Mouse (Mus musculus) kidney, postnatal 25 days (tissue): ENCODE results near the gene Tekt5.

ENCODE experiments used
- DNase-seq, 2 experiments: peaks; one replicate each; pipeline ENCODE4 v3.0.0; 2021; ENCODE audit warnings: mixed read lengths in 2 of 2

Tekt5 gene

GRCm38 (mm10) chr16:10394699-10395540, at the start of gene Tekt5:
Gene Tekt5, minus strand, starts transcription at chr16:10395490.
- DNase-seq: peak; percentile 73 to 76

GRCm38 (mm10) chr16:10443723-10444122, 48.4 kb upstream of the Tekt5 start:
- DNase-seq: no peak

- no peak for DNase-seq
Observed at GRCm38 (mm10) chr16:10441761-10442160, 46.5 kb upstream of the Tekt5 start.

GRCm38 (mm10) chr16:10441328-10441727, 46.0 kb upstream of the Tekt5 start:
- no peak for DNase-seq

GRCm38 (mm10) chr16:10438055-10438454, 42.8 kb upstream of the Tekt5 start:
- no peak for DNase-seq

- DNase-seq: peak; percentile 66 to 84
Observed at GRCm38 (mm10) chr16:10436166-10436565, 40.9 kb upstream of the Tekt5 start.

- no peak for DNase-seq
Observed at GRCm38 (mm10) chr16:10433344-10433743, 38.1 kb upstream of the Tekt5 start.

- DNase-seq: no peak
Observed at GRCm38 (mm10) chr16:10432387-10432786, 37.1 kb upstream of the Tekt5 start.

- DNase-seq: no peak
Observed at GRCm38 (mm10) chr16:10431911-10432310, 36.6 kb upstream of the Tekt5 start.

- no peak for DNase-seq
Observed at GRCm38 (mm10) chr16:10420447-10421054, 25.3 kb upstream of the Tekt5 start.

GRCm38 (mm10) chr16:10417723-10418259, 22.5 kb upstream of the Tekt5 start:
- no peak for DNase-seq

- no peak for DNase-seq
Observed at GRCm38 (mm10) chr16:10416866-10417265, 21.6 kb upstream of the Tekt5 start.

- DNase-seq: peak; percentile 63 to 68
Observed at GRCm38 (mm10) chr16:10415976-10416375, 20.7 kb upstream of the Tekt5 start.

- DNase-seq: peak; percentile 96 to 97
Observed at GRCm38 (mm10) chr16:10411764-10412746, 16.8 kb upstream of the Tekt5 start, which contains the start of gene Nubp1. Gene Nubp1, plus strand, starts transcription at chr16:10411948.

GRCm38 (mm10) chr16:10399160-10399559, 3.9 kb upstream of the Tekt5 start:
- peak; percentile 79 to 90 for DNase-seq

- DNase-seq: no peak
Observed at GRCm38 (mm10) chr16:10398755-10399154, 3.5 kb upstream of the Tekt5 start.

GRCm38 (mm10) chr16:10392587-10392986, 2.7 kb downstream of the Tekt5 start:
- no peak for DNase-seq

GRCm38 (mm10) chr16:10388634-10389365, 6.5 kb downstream of the Tekt5 start:
- DNase-seq: no peak

- no peak for DNase-seq
Observed at GRCm38 (mm10) chr16:10385261-10385660, 10.0 kb downstream of the Tekt5 start.

GRCm38 (mm10) chr16:10384544-10384943, 10.7 kb downstream of the Tekt5 start:
- DNase-seq: no peak

GRCm38 (mm10) chr16:10384060-10384497, 11.2 kb downstream of the Tekt5 start:
- peak; percentile 23 to 70 for DNase-seq

GRCm38 (mm10) chr16:10379531-10379930, 15.8 kb downstream of the Tekt5 start:
- DNase-seq: no peak
